Mouse (Mus musculus) CH12.LX (cell line): ENCODE data around the gene Olfml2b. TPM values are rescaled to one million over a fixed set of nuclear protein-coding genes. Genes with fewer than 3 reads are reported as not detected.

Experiments
- DNase-seq: peaks from one replicate; pipeline ENCODE4 v3.0.0-alpha.2; 2013; ENCODE audit errors: extremely low read depth
- H3K27ac ChIP-seq: 2 replicates; pipeline ENCODE4 v1.5.1; 2012; ENCODE audit warnings: low read depth, mild to moderate bottlenecking, control low read depth, moderate library complexity; ENCODE audit not compliant: insufficient read depth
- H3K27me3 ChIP-seq: replicated peaks from 2 replicates; pipeline ENCODE3; 2012; ENCODE audit warnings: inconsistent platforms
- H3K36me3 ChIP-seq, 2 experiments: replicated peaks in 1 of 2; 2 replicates each; pipeline versions ENCODE3 to v1.6.1; 2012; ENCODE audit warnings: inconsistent platforms in 1 of 2, low read length in 1 of 2, mild to moderate bottlenecking in 1 of 2, mixed read lengths in 1 of 2, moderate library complexity in 1 of 2; ENCODE audit not compliant: control insufficient read depth in 1 of 2, insufficient read depth in 1 of 2
- H3K4me1 ChIP-seq, 2 experiments: 2 replicates each; pipeline ENCODE4 v1.6.1; 2012; ENCODE audit warnings: inconsistent platforms in 1 of 2, moderate library complexity in 1 of 2; ENCODE audit not compliant: insufficient read depth in 2 of 2, control insufficient read depth in 1 of 2
- H3K4me2 ChIP-seq: 2 replicates; pipeline ENCODE4 v1.6.1; 2012; ENCODE audit warnings: low read depth, mild to moderate bottlenecking, control low read depth; ENCODE audit not compliant: poor library complexity, insufficient read depth, severe bottlenecking
- H3K4me3 ChIP-seq, 3 experiments: fragments of 150-350 bp in 1 of 3; sonication (generic) in 1 of 3; replicated peaks in 1 of 3; 2 replicates each; pipeline versions ENCODE3 to v1.5.1; 2011 to 2012; ENCODE audit warnings: low read depth in 2 of 3, low read length in 2 of 3, mild to moderate bottlenecking in 2 of 3, moderate library complexity in 2 of 3, control low read depth in 1 of 3, improper control_type of control experiment in 1 of 3, inconsistent platforms in 1 of 3, mixed read lengths in 1 of 3; ENCODE audit not compliant: poor library complexity in 1 of 3
- H3K79me2 ChIP-seq: replicated peaks from 2 replicates; pipeline ENCODE4 v1.6.1; 2012; ENCODE audit warnings: mild to moderate bottlenecking, moderate library complexity; ENCODE audit not compliant: control insufficient read depth, poor library complexity, insufficient read depth, severe bottlenecking; ENCODE audit errors: extremely low read depth
- H3K9ac ChIP-seq: 2 replicates; pipeline ENCODE4 v1.6.1; 2012; ENCODE audit warnings: low read depth, mild to moderate bottlenecking, control low read depth, moderate library complexity; ENCODE audit not compliant: insufficient read depth
- H3K9me3 ChIP-seq: replicated peaks from 2 replicates; pipeline ENCODE3; 2012; ENCODE audit warnings: low read length, inconsistent platforms, mixed read lengths
- CTCF ChIP-seq, 2 experiments: IDR thresholded peaks in 1 of 2; conservative IDR thresholded peaks in 1 of 2; 2 replicates each; pipeline ENCODE4 v1.5.1; 2011 to 2012; ENCODE audit warnings: low read depth in 2 of 2, low read length in 2 of 2, improper control_type of control experiment in 1 of 2, inconsistent platforms in 1 of 2, mild to moderate bottlenecking in 1 of 2, moderate library complexity in 1 of 2
- ELF1 ChIP-seq: IDR thresholded peaks from 2 replicates; pipeline ENCODE4 v1.6.1; 2014; ENCODE audit warnings: low read depth, mild to moderate bottlenecking, inconsistent platforms, low read length, improper control_type of control experiment
- EP300 ChIP-seq: IDR thresholded peaks from 2 replicates; pipeline ENCODE4 v1.6.1; 2011; ENCODE audit warnings: low read length, improper control_type of control experiment
- ETS1 ChIP-seq: conservative IDR thresholded peaks from 2 replicates; pipeline ENCODE4 v1.6.1; 2012; ENCODE audit warnings: low read depth, mild to moderate bottlenecking, inconsistent platforms, low read length, improper control_type of control experiment, moderate library complexity
- JUN ChIP-seq: IDR thresholded peaks from 2 replicates; pipeline ENCODE4 v1.6.1; 2011; ENCODE audit warnings: low read depth, mild to moderate bottlenecking, low read length, improper control_type of control experiment, moderate library complexity; ENCODE audit not compliant: insufficient read depth
- JUND ChIP-seq: conservative IDR thresholded peaks from 2 replicates; pipeline ENCODE4 v1.6.1; 2011; ENCODE audit warnings: low read depth, low read length, improper control_type of control experiment
- MAFK ChIP-seq: IDR thresholded peaks from 2 replicates; pipeline ENCODE4 v1.6.1; 2011; ENCODE audit warnings: low read length, improper control_type of control experiment; ENCODE audit not compliant: insufficient replicate concordance
- MAX ChIP-seq: IDR thresholded peaks from 2 replicates; pipeline ENCODE4 v1.6.1; 2011; ENCODE audit warnings: low read length, improper control_type of control experiment
- MAZ ChIP-seq: IDR thresholded peaks from 2 replicates; pipeline ENCODE4 v1.6.1; 2012; ENCODE audit warnings: low read depth, mild to moderate bottlenecking, inconsistent platforms, low read length, improper control_type of control experiment, moderate library complexity
- MYC ChIP-seq: IDR thresholded peaks from 2 replicates; pipeline ENCODE4 v1.6.1; 2011; ENCODE audit warnings: low read depth, mild to moderate bottlenecking, improper control_type of control experiment, low read length
- NELFE ChIP-seq: IDR thresholded peaks from 2 replicates; pipeline ENCODE4 v1.6.1; 2011; ENCODE audit warnings: low read depth, low read length, improper control_type of control experiment
- POLR2A ChIP-seq: IDR thresholded peaks from 2 replicates; pipeline ENCODE4 v1.6.1; 2011; ENCODE audit warnings: low read depth, mild to moderate bottlenecking, improper control_type of control experiment, low read length
- RAD21 ChIP-seq: IDR thresholded peaks from 2 replicates; pipeline ENCODE4 v1.6.1; 2011; ENCODE audit warnings: low read depth, mild to moderate bottlenecking, low read length, improper control_type of control experiment, moderate library complexity
- SMC3 ChIP-seq: IDR thresholded peaks from 2 replicates; pipeline ENCODE4 v1.6.1; 2011; ENCODE audit warnings: low read depth, low read length, improper control_type of control experiment
- TCF12 ChIP-seq: IDR thresholded peaks from 2 replicates; pipeline ENCODE4 v1.6.1; 2014; ENCODE audit warnings: low read depth, mild to moderate bottlenecking, inconsistent platforms, low read length, improper control_type of control experiment
- UBTF ChIP-seq: IDR thresholded peaks from 2 replicates; pipeline ENCODE4 v1.6.1; 2012; ENCODE audit warnings: low read depth, mild to moderate bottlenecking, inconsistent platforms, low read length, improper control_type of control experiment, moderate library complexity
- ZC3H11A ChIP-seq: IDR thresholded peaks from 2 replicates; pipeline ENCODE4 v1.6.1; 2012; ENCODE audit warnings: low read depth, mild to moderate bottlenecking, inconsistent platforms, low read length, improper control_type of control experiment
- dilution Hi-C: fragments of 300-500 bp; cut with MboI; formaldehyde crosslinking; loops from 2 replicates; pipeline ENCODE4 v1.14.3; 2020; ENCODE audit warnings: low sequenced_read_pairs; ENCODE audit not compliant: extremely low pct_unique_long_range_greater_than_20kb, extremely low pct_ligation_motif_present
- in situ Hi-C: fragments of 300-500 bp; cut with MboI; formaldehyde crosslinking; loops from 3 replicates; pipeline ENCODE4 v1.14.3; 2019; ENCODE audit warnings: low sequenced_read_pairs, low pct_ligation_motif_present, low pct_unique_long_range_greater_than_20kb, mixed read lengths
- polyA plus RNA-seq: library from polyadenylated mRNA; unstranded; fragments of >175 nt; gene quantifications from 2 replicates; pipeline ENCODE4 v1.2.1, GENCODE M21; 2012; ENCODE audit warnings: low read depth; ENCODE audit not compliant: insufficient read length
- total RNA-seq, 2 experiments: library from RNA; depleted of rRNA; stranded (reverse); fragments of 300-350 nt in 1 of 2; fragments of >200 nt in 1 of 2; gene quantifications; 2 replicates each; pipeline ENCODE4 v1.2.3; 2012 to 2014

Olfml2b gene
- total and polyA plus RNA-seq, 3 experiments: 0.34 to 1.0 (median 0.35) TPM

GRCm38 (mm10) chr1:170631571-170631970 lies 12.8 kb upstream of the Olfml2b start:
- Histone ChIP-seq H3K4me1 (peaks cover 4 to 7% of the 10 kb centered on the region in 2 experiments; a peak in 3 of 4 replicates), H3K36me3 (no peaks in the 10 kb centered on the region)
- TF ChIP-seq MAFK (no peak), TCF12 (no peak), ETS1 (no peak)
- TF ChIP-seq, all 38 proteins: peak for 0
- dilution Hi-C loops (no loop called here), in situ Hi-C loops (loop anchor here (25.0 kb wide), 2 partner anchors 206 to 356 kb away; partner anchors contain the start of gene Fcgr2b)
- Histone ChIP-seq H3K4me2 (no peak overlapping the region), H3K79me2 (no peaks in the 10 kb centered on the region), H3K9me3 (no peaks in the 10 kb centered on the region), H3K4me3 (no peak overlapping the region), H3K27me3 (no peaks in the 10 kb centered on the region), H3K9ac (no peak overlapping the region), H3K27ac (no peak overlapping the region)
- no peak for DNase-seq

- TF ChIP-seq ZC3H11A (peak; percentile 63), MYC (peak; percentile 78), MAX (peak; percentile 63; the same call in 1 of the 2 replicates), MAFK (no peak), JUN (no peak), NELFE (peak; percentile 82; the same call in 1 of the 2 replicates), CTCF (conservative IDR thresholded peaks at IDR 0.05 in 1 of 2, IDR thresholded peaks at IDR 0.05 in 1 of 2; ENCODE audit: low read depth in 2 of 2, low read length in 2 of 2) (peak; percentile 86 to 100), TCF12 (peak; percentile 19; the same call in 1 of the 2 replicates), RAD21 (peak; percentile 97), UBTF (no peak), ELF1 (no peak; the same call in 1 of the 2 replicates), JUND (peak; percentile 67; the same call in 1 of the 2 replicates), EP300 (no peak), POLR2A (no peak), SMC3 (peak; percentile 95), MAZ (no peak)
- H3K36me3 ChIP-seq: no peaks in the 10 kb centered on the region
- H3K27me3 ChIP-seq: no peaks in the 10 kb centered on the region
- no peak overlapping the region for H3K9ac ChIP-seq
- dilution Hi-C loops: no loop called here
- peak; percentile 79 for DNase-seq
- in situ Hi-C loops: loop anchor here (25.0 kb wide), 2 partner anchors 205 to 355 kb away; partner anchors contain the start of gene Fcgr2b
- H3K4me2 ChIP-seq: no peak overlapping the region
- H3K9me3 ChIP-seq: no peaks in the 10 kb centered on the region
- no peak overlapping the region for H3K27ac ChIP-seq
- no peaks in the 10 kb centered on the region for H3K79me2 ChIP-seq
- peaks cover 4 to 7% of the 10 kb centered on the region in 2 experiments; a peak in 3 of 4 replicates for H3K4me1 ChIP-seq
- no peak overlapping the region for H3K4me3 ChIP-seq
These were observed 11.9 kb upstream of the Olfml2b start for GRCm38 (mm10) chr1:170632385-170632784.
